ENCODE assay signal across 8 mouse cellular contexts in the genomic region with DNA sequence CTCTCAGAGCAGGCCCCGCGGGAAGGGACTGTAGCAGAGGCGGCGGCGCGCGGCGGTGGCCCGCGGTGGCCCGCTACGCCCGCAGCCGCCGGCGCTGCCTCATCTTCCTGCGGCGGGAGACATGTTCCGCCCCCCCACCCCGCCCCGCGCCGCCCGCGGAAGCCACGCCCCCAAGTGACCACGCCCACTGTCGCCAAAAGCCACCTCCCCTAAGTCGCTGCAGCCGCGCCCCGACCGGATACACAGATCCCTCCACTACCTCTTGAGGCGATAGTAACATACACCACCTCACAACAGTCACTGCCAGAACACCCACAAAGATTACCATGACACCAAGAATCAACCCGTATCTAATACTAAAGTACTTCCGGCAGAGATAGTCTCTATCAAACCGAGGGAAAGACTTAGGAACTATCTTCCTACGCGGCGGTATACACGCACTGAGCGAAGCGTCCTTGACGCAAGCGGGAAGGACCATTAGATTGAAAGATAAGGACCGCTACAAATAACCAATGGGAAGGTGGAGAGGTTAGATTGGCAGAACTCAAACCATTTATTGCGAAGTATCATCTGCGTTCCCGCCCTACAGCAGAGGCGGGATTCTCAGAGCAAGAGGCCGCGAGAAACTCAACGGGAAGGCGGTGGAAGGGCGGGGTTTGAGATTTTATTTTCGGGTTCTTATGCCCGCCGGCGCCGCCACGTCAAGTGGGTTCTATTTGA. TPM values are rescaled to one million over a fixed set of nuclear protein-coding genes. Genes with fewer than 3 reads are reported as not detected.
DNase-seq lines count a peak whose midpoint lies in the region; ATAC-seq and TF ChIP-seq lines count a peak whose summit lies in the region.

Gene Tcf3, minus strand, starts transcription at position 135 of the 720 bp plus-strand sequence.

- H3K4me1 ChIP-seq in cortical plate, adult 2 months (ENCODE audit: control insufficient read depth, insufficient read depth, low read length): peaks cover 4% of the 10 kb centered on the region; the same call in 1 of the 2 replicates
- H3K4me1 ChIP-seq in megakaryocyte, embryonic 14.5 days: peaks cover 66% of the 10 kb centered on the region

- DNase-seq in gastrocnemius, adult 8-10 months (ENCODE audit: low spot score in 2 of 2): peak; percentile 92 to 95
- DNase-seq in hindlimb bud, embryonic 11.5 days (ENCODE audit: extremely low spot score, low read depth, low spot score): peak; percentile 99
- DNase-seq in left cerebral cortex, adult 8-10 months (ENCODE audit: low spot score in 2 of 2): peak; percentile 89 to 97
- DNase-seq in right cerebral cortex, postnatal 10 days (ENCODE audit: low spot score in 2 of 2): peak; percentile 97 to 98
- DNase-seq in urinary bladder, postnatal 25 days (ENCODE audit: low spot score): peak; percentile 95

- peak within 1 kb of the TSS; percentile 42 for H3K4me3 ChIP-seq in cortical plate, adult 2 months (ENCODE audit: insufficient read depth, low read length)
- H3K4me3 ChIP-seq in megakaryocyte, embryonic 14.5 days (replicated peaks): peak within 1 kb of the TSS; percentile 96

- TF ChIP-seq CTCF in cortical plate, adult 2 months (IDR thresholded peaks at IDR 0.05; ENCODE audit: extremely low read depth, insufficient read depth, low read length): no peak

- H3K36me3 ChIP-seq in megakaryocyte, embryonic 14.5 days (replicated peaks; ENCODE audit: low read length): peaks cover 25% of the 10 kb centered on the region

- H3K9me3 ChIP-seq in megakaryocyte, embryonic 14.5 days: no peaks in the 10 kb centered on the region

- 0 out of 2 replicates have a peak, but pooled peaks have one; percentile 6 for TF ChIP-seq POLR2A in cortical plate, adult 2 months (IDR thresholded peaks at IDR 0.05; ENCODE audit: extremely low read depth, insufficient read depth, low read length)

- peaks cover 3% of the 10 kb centered on the region for H3K27me3 ChIP-seq in megakaryocyte, embryonic 14.5 days (replicated peaks)

- peak within 1 kb of the TSS; percentile 87 for H3K27ac ChIP-seq in cortical plate, adult 2 months (ENCODE audit: insufficient read depth, low read length)

- peak; percentile 94 for ATAC-seq in activated CD4-positive, CD25-positive, alpha-beta regulatory T cell, adult 4 months

RNA-seq across cellular contexts. Expression of gene Tcf3, which starts in this region (rescaled TPM):
- 10 to 100 TPM in 1 of 2 experiments, 1 to 10 TPM in 1; 9.3 to 10.7 TPM for polyA plus RNA-seq in activated CD4-positive, CD25-positive, alpha-beta regulatory T cell, adult 4 months (2017; shearing (Covaris generic))
- polyA plus RNA-seq in cortical plate, adult 2 months (2012; rRNA removed): 25.5 and 26.0 TPM in 2 replicates
- total RNA-seq in gastrocnemius, adult 8-10 months (2022): 10 to 100 TPM in 3 of 4 experiments, 1 to 10 TPM in 1; 9.9 to 13.1 (median 10.8) TPM
- 10 to 100 TPM; 27.7 to 32.6 (median 31.4) TPM for total RNA-seq in left cerebral cortex, adult 8-10 months (2022)
- 168 and 304 TPM in 2 replicates for polyA plus RNA-seq in megakaryocyte, embryonic 14.5 days (2012; ENCODE audit: insufficient read depth, low replicate concordance)

Comparison
In these comparisons a context has a peak if more than half of its experiments do, and no peak if none do; other contexts are left out.
1. Peak in every context shown above with its lines: DNase-seq, ATAC-seq, H3K4me3 ChIP-seq and H3K27ac ChIP-seq.